Mouse (Mus musculus): ENCODE results near the gene Slc18a3. TPM values are rescaled to one million over a fixed set of nuclear protein-coding genes. Genes with fewer than 3 reads are reported as not detected.

Gene Slc18a3
- total and polyA plus RNA-seq, 2 experiments from 2014 or later = 3.9 to 7.5 TPM

- H3K27ac ChIP-seq (ENCODE audit: low read depth, low read length) = no peak overlapping the region
- 0 out of 2 replicates have a peak, but pooled peaks cover 3% of the 10 kb centered on the region for H3K4me1 ChIP-seq (ENCODE audit: insufficient read depth, low read length)
- H3K27me3 ChIP-seq (ENCODE audit: insufficient read depth, low read length) = no peaks in the 10 kb centered on the region
- H3K9me3 ChIP-seq (ENCODE audit: low read length) = no peaks in the 10 kb centered on the region
- DNase-seq (ENCODE audit: low spot score) (peak; percentile 30), ATAC-seq (ENCODE audit: low FRiP score) (no peak)
- WGBS = 42% methylated on average over 3 of the region's 3 CpGs
- no peak overlapping the region for H3K9ac ChIP-seq (replicated peaks; ENCODE audit: low read length, poor library complexity, severe bottlenecking)
- H3K4me2 ChIP-seq (ENCODE audit: low read depth, low read length, poor library complexity, severe bottlenecking) = no peak overlapping the region
- no peaks in the 10 kb centered on the region for H3K36me3 ChIP-seq (ENCODE audit: insufficient read depth, low read length)
- no peak for TF ChIP-seq CTCF (IDR thresholded peaks at IDR 0.05)
- H3K4me3 ChIP-seq (ENCODE audit: low read depth, low read length) = no peak overlapping the region
These were observed 24.9 kb downstream of the Slc18a3 start for GRCm38 (mm10) chr14:32439744-32440143.

DNA sequence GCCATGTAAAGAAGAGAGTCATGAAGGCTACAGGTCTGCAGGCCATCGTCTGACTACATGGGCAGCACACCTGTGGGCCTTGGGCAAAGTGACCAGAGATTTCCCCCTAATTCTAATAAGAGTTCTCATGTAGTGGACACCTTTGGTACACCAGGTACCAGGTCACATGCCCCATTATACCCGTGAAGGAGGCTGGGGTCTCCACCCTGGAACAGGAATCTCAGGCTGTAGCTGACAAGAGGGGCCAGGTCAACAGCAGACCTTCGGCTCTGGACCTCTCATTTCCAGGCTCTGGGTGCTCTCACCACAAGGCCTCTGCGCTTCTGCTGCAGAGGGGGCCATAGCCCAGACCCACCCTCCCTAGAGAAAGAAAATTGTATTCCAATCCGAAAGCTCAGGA is 25.3 kb downstream of the Slc18a3 start:
- Histone ChIP-seq H3K4me3 (ENCODE audit: low read depth, low read length) (no peak overlapping the region), H3K4me1 (ENCODE audit: insufficient read depth, low read length) (0 out of 2 replicates have a peak, but pooled peaks cover 3% of the 10 kb centered on the region), H3K9me3 (ENCODE audit: low read length) (no peaks in the 10 kb centered on the region), H3K27me3 (ENCODE audit: insufficient read depth, low read length) (no peaks in the 10 kb centered on the region), H3K36me3 (ENCODE audit: insufficient read depth, low read length) (no peaks in the 10 kb centered on the region), H3K27ac (ENCODE audit: low read depth, low read length) (no peak overlapping the region), H3K4me2 (ENCODE audit: low read depth, low read length, poor library complexity, severe bottlenecking) (no peak overlapping the region), H3K9ac (replicated peaks; ENCODE audit: low read length, poor library complexity, severe bottlenecking) (no peak overlapping the region)
- no peak for TF ChIP-seq CTCF (IDR thresholded peaks at IDR 0.05)
- ATAC-seq (ENCODE audit: low FRiP score) = no peak
- no peak for DNase-seq (ENCODE audit: low spot score)
- 77% methylated on average over 5 of the region's 5 CpGs for WGBS

DNA sequence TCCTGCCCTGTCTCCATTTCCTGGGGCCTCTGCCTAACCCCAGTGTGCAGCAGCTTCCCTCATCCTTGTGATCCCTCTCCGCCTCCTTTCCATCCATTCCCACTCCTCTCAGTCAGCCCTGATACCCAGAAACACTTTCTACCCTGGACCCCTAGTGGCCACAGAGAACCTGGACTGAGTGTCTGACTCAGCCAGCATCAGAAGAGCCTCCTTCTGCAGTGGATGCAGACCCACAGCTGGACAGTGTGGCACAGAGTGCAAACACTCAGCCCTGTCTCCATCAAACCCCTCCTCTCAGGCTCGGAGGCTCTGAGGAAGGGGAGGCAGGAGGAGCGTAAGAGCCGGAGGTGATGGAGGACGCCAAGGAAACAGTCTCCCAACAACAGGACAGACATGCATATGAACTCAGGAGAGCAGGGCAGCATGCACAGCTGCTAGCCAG is 27.3 kb downstream of the Slc18a3 start:
- DNase-seq (ENCODE audit: low spot score) = peak; percentile 24
- H3K36me3 ChIP-seq (ENCODE audit: insufficient read depth, low read length) = no peaks in the 10 kb centered on the region

GRCm38 (mm10) chr14:32429030-32429602 is 35.5 kb downstream of the Slc18a3 start:
- no peak overlapping the region for H3K9ac ChIP-seq (replicated peaks; ENCODE audit: low read length, poor library complexity, severe bottlenecking)
- no peak for ATAC-seq (ENCODE audit: low FRiP score)
- no peak overlapping the region for H3K27ac ChIP-seq (ENCODE audit: low read depth, low read length)
- no peak for TF ChIP-seq CTCF (IDR thresholded peaks at IDR 0.05)
- no peak overlapping the region for H3K4me2 ChIP-seq (ENCODE audit: low read depth, low read length, poor library complexity, severe bottlenecking)
- DNase-seq (ENCODE audit: low spot score) = no peak
- 31% methylated on average over 8 of the region's 8 CpGs for WGBS
- H3K36me3 ChIP-seq (ENCODE audit: insufficient read depth, low read length) = no peaks in the 10 kb centered on the region
- H3K27me3 ChIP-seq (ENCODE audit: insufficient read depth, low read length) = no peaks in the 10 kb centered on the region
- no peak overlapping the region for H3K4me3 ChIP-seq (ENCODE audit: low read depth, low read length)
- H3K4me1 ChIP-seq (ENCODE audit: insufficient read depth, low read length) = no peaks in the 10 kb centered on the region
- no peaks in the 10 kb centered on the region for H3K9me3 ChIP-seq (ENCODE audit: low read length)

More for the DNA sequence above, 27.3 kb downstream of the Slc18a3 start:
- no peaks in the 10 kb centered on the region for H3K9me3 ChIP-seq (ENCODE audit: low read length)
- 36% methylated on average over 5 of the region's 5 CpGs for WGBS
- peak; percentile 54 for TF ChIP-seq CTCF (IDR thresholded peaks at IDR 0.05)
- no peak for ATAC-seq (ENCODE audit: low FRiP score)
- no peak overlapping the region for H3K4me3 ChIP-seq (ENCODE audit: low read depth, low read length)
- no peaks in the 10 kb centered on the region for H3K27me3 ChIP-seq (ENCODE audit: insufficient read depth, low read length)
- no peak overlapping the region for H3K27ac ChIP-seq (ENCODE audit: low read depth, low read length)
- H3K4me1 ChIP-seq (ENCODE audit: insufficient read depth, low read length) = no peaks in the 10 kb centered on the region
- no peak overlapping the region for H3K4me2 ChIP-seq (ENCODE audit: low read depth, low read length, poor library complexity, severe bottlenecking)
- no peak overlapping the region for H3K9ac ChIP-seq (replicated peaks; ENCODE audit: low read length, poor library complexity, severe bottlenecking)

- H3K4me1 ChIP-seq (ENCODE audit: insufficient read depth, low read length) = no peaks in the 10 kb centered on the region
These were observed 40.7 kb downstream of the Slc18a3 start for GRCm38 (mm10) chr14:32423946-32424345.

GRCm38 (mm10) chr14:32418747-32419146 is 45.9 kb downstream of the Slc18a3 start:
- Histone ChIP-seq H3K36me3 (ENCODE audit: insufficient read depth, low read length) (no peaks in the 10 kb centered on the region), H3K4me1 (ENCODE audit: insufficient read depth, low read length) (no peaks in the 10 kb centered on the region), H3K4me3 (ENCODE audit: low read depth, low read length) (no peak overlapping the region), H3K9ac (replicated peaks; ENCODE audit: low read length, poor library complexity, severe bottlenecking) (no peak overlapping the region), H3K27ac (ENCODE audit: low read depth, low read length) (no peak overlapping the region), H3K27me3 (ENCODE audit: insufficient read depth, low read length) (no peaks in the 10 kb centered on the region), H3K9me3 (ENCODE audit: low read length) (no peaks in the 10 kb centered on the region), H3K4me2 (ENCODE audit: low read depth, low read length, poor library complexity, severe bottlenecking) (no peak overlapping the region)
- no peak for TF ChIP-seq CTCF (IDR thresholded peaks at IDR 0.05)
- DNase-seq (ENCODE audit: low spot score) = no peak
- WGBS = 79% methylated on average over 11 of the region's 11 CpGs
- ATAC-seq (ENCODE audit: low FRiP score) = no peak

More at GRCm38 (mm10) chr14:32423946-32424345, 40.7 kb downstream of the Slc18a3 start:
- TF ChIP-seq CTCF (IDR thresholded peaks at IDR 0.05) = no peak
- Histone ChIP-seq H3K27ac (ENCODE audit: low read depth, low read length) (no peak overlapping the region), H3K9me3 (ENCODE audit: low read length) (no peaks in the 10 kb centered on the region), H3K27me3 (ENCODE audit: insufficient read depth, low read length) (no peaks in the 10 kb centered on the region), H3K4me2 (ENCODE audit: low read depth, low read length, poor library complexity, severe bottlenecking) (no peak overlapping the region), H3K9ac (replicated peaks; ENCODE audit: low read length, poor library complexity, severe bottlenecking) (no peak overlapping the region), H3K4me3 (ENCODE audit: low read depth, low read length) (no peak overlapping the region), H3K36me3 (ENCODE audit: insufficient read depth, low read length) (no peaks in the 10 kb centered on the region)
- DNase-seq (ENCODE audit: low spot score) = no peak
- ATAC-seq (ENCODE audit: low FRiP score) = no peak
- WGBS = 96% methylated on average over 7 of the region's 7 CpGs

Other genes with a start within 250 kb of the Slc18a3 start
- 36.4 and 38.6 TPM in 2 replicates for gene Ogdhl, start 142.8 kb downstream of the Slc18a3 start, total RNA-seq (2014; rRNA removed)
- 25.5 and 25.8 TPM in 2 replicates for gene Ogdhl, start 142.8 kb downstream of the Slc18a3 start, polyA plus RNA-seq (2015; fragmentation: Nextera tagmentation; extraction: Ambion mirVana)
- 1.8 TPM in 1 of 2 replicates, not detected in the other for gene 1700024G13Rik, start 76.5 kb downstream of the Slc18a3 start, total RNA-seq (2014; rRNA removed)
- 0.67 and 0.68 TPM in 2 replicates for gene 1700024G13Rik, start 76.5 kb downstream of the Slc18a3 start, polyA plus RNA-seq (2015; fragmentation: Nextera tagmentation; extraction: Ambion mirVana)
- gene Chat, start 1.1 kb upstream of the Slc18a3 start, total RNA-seq (2014; rRNA removed) = 0.42 and 0.93 TPM in 2 replicates
- gene Chat, start 1.1 kb upstream of the Slc18a3 start, polyA plus RNA-seq (2015; fragmentation: Nextera tagmentation; extraction: Ambion mirVana) = 0.22 and 0.36 TPM in 2 replicates
- 9.9 and 17.6 TPM in 2 replicates for gene Ercc6, start 48.7 kb upstream of the Slc18a3 start, total RNA-seq (2014; rRNA removed)
- 16.8 and 18.5 TPM in 2 replicates for gene Ercc6, start 48.7 kb upstream of the Slc18a3 start, polyA plus RNA-seq (2015; fragmentation: Nextera tagmentation; extraction: Ambion mirVana)
- 1.8 and 3.8 TPM in 2 replicates for gene Prrxl1, start 134.6 kb upstream of the Slc18a3 start, total RNA-seq (2014; rRNA removed)
- 0.60 and 0.79 TPM in 2 replicates for gene Prrxl1, start 134.6 kb upstream of the Slc18a3 start, polyA plus RNA-seq (2015; fragmentation: Nextera tagmentation; extraction: Ambion mirVana)
- gene 3425401B19Rik, start 220.4 kb upstream of the Slc18a3 start, total RNA-seq (2014; rRNA removed) = 0.05 and 0.33 TPM in 2 replicates
- 0.04 and 0.17 TPM in 2 replicates for gene 3425401B19Rik, start 220.4 kb upstream of the Slc18a3 start, polyA plus RNA-seq (2015; fragmentation: Nextera tagmentation; extraction: Ambion mirVana)